Mouse (Mus musculus) lung, postnatal 25 days (tissue): ENCODE measurements around the gene Creb3l2.
"Not testable (repeated sequence)": the region's sequence is repeated elsewhere in the genome, so short reads cannot be mapped to it uniquely, and the experiment has no call there.

ENCODE experiments used
- DNase-seq: peaks from one replicate; pipeline ENCODE4 v3.0.0; 2022; ENCODE audit warnings: low spot score

Gene Creb3l2

GRCm38 (mm10) chr6:37409829-37410228 is 32.1 kb downstream of the Creb3l2 start:
- DNase-seq, result no peak

- DNase-seq, result no peak
These were observed 34.1 kb downstream of the Creb3l2 start for GRCm38 (mm10) chr6:37407876-37408275.

- DNase-seq, result no peak
These were observed 35.0 kb downstream of the Creb3l2 start for GRCm38 (mm10) chr6:37406903-37407302.

- DNase-seq, result no peak
These were observed 35.9 kb downstream of the Creb3l2 start for GRCm38 (mm10) chr6:37406018-37406417.

- DNase-seq, result no peak
These were observed 37.6 kb downstream of the Creb3l2 start for GRCm38 (mm10) chr6:37404325-37404724.

GRCm38 (mm10) chr6:37401928-37402327 is 40.0 kb downstream of the Creb3l2 start:
- no peak for DNase-seq

- no peak for DNase-seq
These were observed 41.0 kb downstream of the Creb3l2 start for GRCm38 (mm10) chr6:37400866-37401525.

GRCm38 (mm10) chr6:37400167-37400566 is 41.8 kb downstream of the Creb3l2 start:
- no peak for DNase-seq

- DNase-seq, result peak; percentile 47
These were observed 43.0 kb downstream of the Creb3l2 start for GRCm38 (mm10) chr6:37398943-37399342.

GRCm38 (mm10) chr6:37397973-37398372 is 44.0 kb downstream of the Creb3l2 start:
- DNase-seq, result no peak

- no peak for DNase-seq
These were observed 44.7 kb downstream of the Creb3l2 start for GRCm38 (mm10) chr6:37397254-37397653.

- DNase-seq, result no peak
These were observed 45.8 kb downstream of the Creb3l2 start for GRCm38 (mm10) chr6:37396127-37396526.

GRCm38 (mm10) chr6:37393263-37393662 is 48.7 kb downstream of the Creb3l2 start:
- DNase-seq, result no peak

GRCm38 (mm10) chr6:37392262-37392661 is 49.7 kb downstream of the Creb3l2 start:
- no peak for DNase-seq

GRCm38 (mm10) chr6:37391313-37391712 is 50.6 kb downstream of the Creb3l2 start:
- peak; percentile 52 for DNase-seq

GRCm38 (mm10) chr6:37388960-37389359 is 53.0 kb downstream of the Creb3l2 start:
- DNase-seq, result no peak

- no peak for DNase-seq
These were observed 53.4 kb downstream of the Creb3l2 start for GRCm38 (mm10) chr6:37388501-37388900.

- no peak for DNase-seq
These were observed 54.7 kb downstream of the Creb3l2 start for GRCm38 (mm10) chr6:37387281-37387680.

GRCm38 (mm10) chr6:37385602-37386285 is 56.2 kb downstream of the Creb3l2 start:
- no peak for DNase-seq

GRCm38 (mm10) chr6:37382761-37383160 is 59.2 kb downstream of the Creb3l2 start:
- no peak for DNase-seq

- DNase-seq, result no peak
These were observed 63.9 kb downstream of the Creb3l2 start for GRCm38 (mm10) chr6:37377836-37378580.

GRCm38 (mm10) chr6:37377387-37377786 is 64.6 kb downstream of the Creb3l2 start:
- not testable (repeated sequence) for DNase-seq

GRCm38 (mm10) chr6:37375452-37375851 is 66.5 kb downstream of the Creb3l2 start:
- DNase-seq, result no peak
